Mouse (Mus musculus): ENCODE data around the gene Slc1a3. TPM values are rescaled to one million over a fixed set of nuclear protein-coding genes. Genes with fewer than 3 reads are reported as not detected.

The Slc1a3 gene
- polyA plus RNA-seq (2012; rRNA removed), result 19.2 and 23.1 TPM in 2 replicates

GRCm38 (mm10) chr15:8710146-8711006, at the start of gene Slc1a3:
Slc1a3 (minus strand) TSS chr15:8710764.
- peak within 1 kb of the TSS; percentile 37; the same call in 1 of the 2 replicates for H3K27ac ChIP-seq (ENCODE audit: control insufficient read depth, insufficient read depth, low read length)
- peak within 1 kb of the TSS; percentile 37 for H3K4me3 ChIP-seq (ENCODE audit: control insufficient read depth, insufficient read depth, low read length)
- TF ChIP-seq POLR2A (IDR thresholded peaks at IDR 0.05; ENCODE audit: control insufficient read depth, extremely low read depth, insufficient read depth, low read length, poor library complexity) (no peak), CTCF (IDR thresholded peaks at IDR 0.05; ENCODE audit: borderline replicate concordance, control insufficient read depth, extremely low read depth, insufficient read depth, low read length, poor library complexity) (no peak)
- peak; percentile 6 for DNase-seq
- no peaks in the 10 kb centered on the region for H3K36me3 ChIP-seq (ENCODE audit: control insufficient read depth, insufficient read depth, low read length)
- WGBS, result 2% methylated on average over 34 of the region's 34 CpGs
- H3K4me1 ChIP-seq (replicated peaks; ENCODE audit: control insufficient read depth, insufficient read depth, low read length), result no peaks in the 10 kb centered on the region
- peaks cover 11% of the 10 kb centered on the region; the same call in 1 of the 2 replicates for H3K27me3 ChIP-seq (ENCODE audit: control insufficient read depth, insufficient read depth, low read length)

- H3K4me3 ChIP-seq (ENCODE audit: control insufficient read depth, insufficient read depth, low read length), result no peak overlapping the region
- H3K27ac ChIP-seq (ENCODE audit: control insufficient read depth, insufficient read depth, low read length), result no peak overlapping the region
- no peaks in the 10 kb centered on the region for H3K4me1 ChIP-seq (replicated peaks; ENCODE audit: control insufficient read depth, insufficient read depth, low read length)
- no peaks in the 10 kb centered on the region for H3K36me3 ChIP-seq (ENCODE audit: control insufficient read depth, insufficient read depth, low read length)
- no peaks in the 10 kb centered on the region for H3K27me3 ChIP-seq (ENCODE audit: control insufficient read depth, insufficient read depth, low read length)
- DNase-seq, result no peak
- WGBS, result 74% methylated on average over 3 of the region's 3 CpGs
- TF ChIP-seq POLR2A (IDR thresholded peaks at IDR 0.05; ENCODE audit: control insufficient read depth, extremely low read depth, insufficient read depth, low read length, poor library complexity), result no peak
These were observed 48.5 kb upstream of the Slc1a3 start for GRCm38 (mm10) chr15:8759026-8759425.

- Histone ChIP-seq H3K4me1 (replicated peaks; ENCODE audit: control insufficient read depth, insufficient read depth, low read length) (no peaks in the 10 kb centered on the region), H3K36me3 (ENCODE audit: control insufficient read depth, insufficient read depth, low read length) (no peaks in the 10 kb centered on the region), H3K4me3 (ENCODE audit: control insufficient read depth, insufficient read depth, low read length) (no peak overlapping the region), H3K27ac (ENCODE audit: control insufficient read depth, insufficient read depth, low read length) (no peak overlapping the region), H3K27me3 (ENCODE audit: control insufficient read depth, insufficient read depth, low read length) (no peaks in the 10 kb centered on the region)
- DNase-seq, result no peak
- TF ChIP-seq CTCF (IDR thresholded peaks at IDR 0.05; ENCODE audit: borderline replicate concordance, control insufficient read depth, extremely low read depth, insufficient read depth, low read length, poor library complexity), result no peak
- TF ChIP-seq POLR2A (IDR thresholded peaks at IDR 0.05; ENCODE audit: control insufficient read depth, extremely low read depth, insufficient read depth, low read length, poor library complexity), result no peak
- WGBS, result 87% methylated on average over 6 of the region's 6 CpGs
These were observed 45.9 kb upstream of the Slc1a3 start for GRCm38 (mm10) chr15:8756441-8756840.

- no peak overlapping the region for H3K4me3 ChIP-seq (ENCODE audit: control insufficient read depth, insufficient read depth, low read length)
- H3K27me3 ChIP-seq (ENCODE audit: control insufficient read depth, insufficient read depth, low read length), result no peaks in the 10 kb centered on the region
- no peaks in the 10 kb centered on the region for H3K4me1 ChIP-seq (replicated peaks; ENCODE audit: control insufficient read depth, insufficient read depth, low read length)
- TF ChIP-seq POLR2A (IDR thresholded peaks at IDR 0.05; ENCODE audit: control insufficient read depth, extremely low read depth, insufficient read depth, low read length, poor library complexity) (no peak), CTCF (IDR thresholded peaks at IDR 0.05; ENCODE audit: borderline replicate concordance, control insufficient read depth, extremely low read depth, insufficient read depth, low read length, poor library complexity) (no peak)
- H3K36me3 ChIP-seq (ENCODE audit: control insufficient read depth, insufficient read depth, low read length), result no peaks in the 10 kb centered on the region
- no peak overlapping the region for H3K27ac ChIP-seq (ENCODE audit: control insufficient read depth, insufficient read depth, low read length)
- 95% methylated on average over 4 of the region's 4 CpGs for WGBS
- no peak for DNase-seq
These were observed 39.2 kb upstream of the Slc1a3 start for GRCm38 (mm10) chr15:8749762-8750161.

- WGBS, result 90% methylated on average over 1 of the region's 1 CpGs
- Histone ChIP-seq H3K4me3 (ENCODE audit: control insufficient read depth, insufficient read depth, low read length) (no peak overlapping the region), H3K27ac (ENCODE audit: control insufficient read depth, insufficient read depth, low read length) (no peak overlapping the region), H3K36me3 (ENCODE audit: control insufficient read depth, insufficient read depth, low read length) (no peaks in the 10 kb centered on the region), H3K4me1 (replicated peaks; ENCODE audit: control insufficient read depth, insufficient read depth, low read length) (no peaks in the 10 kb centered on the region), H3K27me3 (ENCODE audit: control insufficient read depth, insufficient read depth, low read length) (no peaks in the 10 kb centered on the region)
- DNase-seq, result no peak
- TF ChIP-seq POLR2A (IDR thresholded peaks at IDR 0.05; ENCODE audit: control insufficient read depth, extremely low read depth, insufficient read depth, low read length, poor library complexity), result no peak
- no peak for TF ChIP-seq CTCF (IDR thresholded peaks at IDR 0.05; ENCODE audit: borderline replicate concordance, control insufficient read depth, extremely low read depth, insufficient read depth, low read length, poor library complexity)
These were observed 38.2 kb upstream of the Slc1a3 start for GRCm38 (mm10) chr15:8748771-8749170.

- TF ChIP-seq CTCF (IDR thresholded peaks at IDR 0.05; ENCODE audit: borderline replicate concordance, control insufficient read depth, extremely low read depth, insufficient read depth, low read length, poor library complexity) (no peak), POLR2A (IDR thresholded peaks at IDR 0.05; ENCODE audit: control insufficient read depth, extremely low read depth, insufficient read depth, low read length, poor library complexity) (no peak)
- no peak overlapping the region for H3K27ac ChIP-seq (ENCODE audit: control insufficient read depth, insufficient read depth, low read length)
- H3K4me3 ChIP-seq (ENCODE audit: control insufficient read depth, insufficient read depth, low read length), result no peak overlapping the region
- H3K36me3 ChIP-seq (ENCODE audit: control insufficient read depth, insufficient read depth, low read length), result no peaks in the 10 kb centered on the region
- DNase-seq, result no peak
- 85% methylated on average over 6 of the region's 6 CpGs for WGBS
- H3K27me3 ChIP-seq (ENCODE audit: control insufficient read depth, insufficient read depth, low read length), result no peaks in the 10 kb centered on the region
- H3K4me1 ChIP-seq (replicated peaks; ENCODE audit: control insufficient read depth, insufficient read depth, low read length), result no peaks in the 10 kb centered on the region
These were observed 31.0 kb upstream of the Slc1a3 start for GRCm38 (mm10) chr15:8741593-8741992.
